Mouse (Mus musculus) mature B cell (primary cell): ENCODE data around the gene Cckar.

Experiments
- in situ Hi-C: fragments of 300-500 bp; cut with MboI; formaldehyde crosslinking; loops from 2 replicates; pipeline ENCODE4 v1.14.3; 2019

Cckar gene

GRCm38 (mm10) chr5:53707235-53708177 is at the start of gene Cckar:
TSS of gene Cckar (minus strand) at chr5:53707705.
- in situ Hi-C loops = no loop called here

- in situ Hi-C loops = no loop called here
Measured at GRCm38 (mm10) chr5:53744061-53744460, 36.6 kb upstream of the Cckar start.

GRCm38 (mm10) chr5:53732933-53733332 is 25.4 kb upstream of the Cckar start:
- in situ Hi-C loops = no loop called here

GRCm38 (mm10) chr5:53727606-53728005 is 20.1 kb upstream of the Cckar start:
- in situ Hi-C loops = no loop called here

- in situ Hi-C loops = no loop called here
Measured at GRCm38 (mm10) chr5:53726011-53726410, 18.5 kb upstream of the Cckar start.

- in situ Hi-C loops = no loop called here
Measured at GRCm38 (mm10) chr5:53716462-53716861, 9.0 kb upstream of the Cckar start.

- in situ Hi-C loops = no loop called here
Measured at GRCm38 (mm10) chr5:53711277-53711676, 3.8 kb upstream of the Cckar start.

- in situ Hi-C loops = no loop called here
Measured at GRCm38 (mm10) chr5:53708191-53708590, 686 bp upstream of the Cckar start.

GRCm38 (mm10) chr5:53702686-53703085 is 4.8 kb downstream of the Cckar start:
- in situ Hi-C loops = no loop called here

GRCm38 (mm10) chr5:53697794-53698193 is 9.7 kb downstream of the Cckar start:
- in situ Hi-C loops = no loop called here

- in situ Hi-C loops = no loop called here
Measured at GRCm38 (mm10) chr5:53696701-53697100, 10.8 kb downstream of the Cckar start.

GRCm38 (mm10) chr5:53692662-53693061 is 14.8 kb downstream of the Cckar start:
- in situ Hi-C loops = no loop called here

GRCm38 (mm10) chr5:53692100-53692499 is 15.4 kb downstream of the Cckar start:
- in situ Hi-C loops = no loop called here

- in situ Hi-C loops = no loop called here
Measured at GRCm38 (mm10) chr5:53691577-53691976, 15.9 kb downstream of the Cckar start.

GRCm38 (mm10) chr5:53688326-53688725 is 19.2 kb downstream of the Cckar start:
- in situ Hi-C loops = no loop called here

- in situ Hi-C loops = no loop called here
Measured at GRCm38 (mm10) chr5:53686379-53686778, 21.1 kb downstream of the Cckar start.

- in situ Hi-C loops = no loop called here
Measured at GRCm38 (mm10) chr5:53685623-53686022, 21.9 kb downstream of the Cckar start.

- in situ Hi-C loops = no loop called here
Measured at GRCm38 (mm10) chr5:53684417-53684816, 23.1 kb downstream of the Cckar start.

- in situ Hi-C loops = no loop called here
Measured at GRCm38 (mm10) chr5:53683916-53684315, 23.6 kb downstream of the Cckar start.

- in situ Hi-C loops = no loop called here
Measured at GRCm38 (mm10) chr5:53679651-53680050, 27.9 kb downstream of the Cckar start.

GRCm38 (mm10) chr5:53678036-53678767 is 29.3 kb downstream of the Cckar start:
- in situ Hi-C loops = no loop called here

- in situ Hi-C loops = no loop called here
Measured at GRCm38 (mm10) chr5:53676671-53677070, 30.8 kb downstream of the Cckar start.
